28 mouse cellular contexts compared by ENCODE assay signal in the genomic region with DNA sequence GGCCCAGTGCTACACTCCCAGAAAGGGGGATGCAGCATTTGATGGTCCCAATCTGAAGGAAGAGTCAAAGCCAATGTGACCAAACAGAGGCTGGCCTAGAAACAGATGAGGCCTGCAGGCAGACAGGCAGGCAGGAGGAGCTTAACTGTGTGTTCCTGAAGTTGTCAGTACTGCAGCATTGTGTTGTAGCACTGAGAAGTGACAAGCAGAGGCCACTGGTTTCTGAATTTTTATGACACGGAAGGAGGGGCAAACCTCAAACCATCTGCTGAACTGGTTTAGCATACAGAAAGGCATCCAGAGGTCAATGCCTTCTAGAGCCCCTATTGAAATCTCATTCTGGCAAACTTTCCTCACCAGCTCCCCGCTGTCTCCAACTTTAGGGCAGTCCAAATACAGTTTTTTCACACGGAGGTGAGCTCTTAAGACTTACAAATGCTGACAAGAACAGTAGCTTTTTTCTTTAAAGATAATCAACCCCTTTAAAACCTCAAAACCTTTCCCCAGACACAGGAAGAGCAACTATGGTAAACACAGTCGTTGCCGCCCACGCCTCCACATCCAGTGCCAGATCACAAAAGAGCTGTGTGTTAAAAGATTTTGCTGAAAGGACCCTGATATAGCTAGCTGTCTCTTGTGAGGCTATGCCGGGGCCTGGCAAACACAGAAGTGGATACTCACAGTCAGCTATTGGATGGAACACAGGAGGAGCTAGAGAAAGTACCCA. TPM values are rescaled to one million over a fixed set of nuclear protein-coding genes. Genes with fewer than 3 reads are reported as not detected.
A peak's percentile ranks its signal among the peaks of the same experiment; 100 is the strongest.
DNase-seq lines count a peak whose midpoint lies in the region; ATAC-seq lines count a peak whose summit lies in the region.
"Had no signal": no experiment of that assay in that cellular context is flagged by ENCODE, and none has a peak within 500 bp of the region (broad histone marks: within the 10 kb centered on the region; RNA-seq: fewer than 3 reads in every experiment).

No protein-coding gene starts in this region.

- H3K27me3 ChIP-seq in midbrain, embryonic 15.5 days (replicated peaks): no peaks in the 10 kb centered on the region
- H3K27me3 ChIP-seq: embryonic facial prominence, embryonic 12.5 days; forebrain, embryonic 13.5 days; neural tube, embryonic 12.5 days had no signal

- H3K36me3 ChIP-seq in midbrain, embryonic 15.5 days (replicated peaks): no peaks in the 10 kb centered on the region
- H3K36me3 ChIP-seq: embryonic facial prominence, embryonic 12.5 days; G1E; midbrain, embryonic 10.5 days; neural tube, embryonic 12.5 days had no signal

- no peak overlapping the region for H3K4me3 ChIP-seq in midbrain, embryonic 15.5 days
- H3K4me3 ChIP-seq: embryonic facial prominence, embryonic 12.5 days; erythroblast, embryonic 14.5 days; forebrain, embryonic 13.5 days; midbrain, embryonic 10.5 days; neural tube, embryonic 12.5 days had no signal

- WGBS in midbrain, embryonic 15.5 days: 71% methylated on average over 7 of the region's 7 CpGs

- peak; percentile 10 for DNase-seq in lung, postnatal 25 days (ENCODE audit: low spot score)
- DNase-seq in lung, postnatal 14 days: no peak
- peak; percentile 4 for DNase-seq in R1 (ENCODE audit: low read depth, low spot score)
- peak; percentile 4 to 10 for DNase-seq in natural killer cell, adult 2 months (ENCODE audit: low spot score in 2 of 2)
- DNase-seq in kidney, postnatal 10 days: no peak
- DNase-seq in cerebellum, postnatal 25 days: no peak
- DNase-seq: adrenal gland, adult 8-10 months; cerebellum, adult 8-10 months; gastrocnemius, postnatal 25 days; heart, postnatal 36 days; kidney, adult 11 months; layer of hippocampus, postnatal 36 days; left cerebral cortex, postnatal 4 days; liver; right cerebral cortex, postnatal 4 days had no signal

- ATAC-seq in midbrain, embryonic 15.5 days (replicated peaks): no peak
- ATAC-seq: forebrain, embryonic 13.5 days; hindbrain, embryonic 16.5 days had no signal

- H3K9me3 ChIP-seq in midbrain, embryonic 15.5 days: no peaks in the 10 kb centered on the region
- H3K9me3 ChIP-seq: embryonic facial prominence, embryonic 12.5 days; forebrain, embryonic 13.5 days; G1E; midbrain, embryonic 10.5 days; neural tube, embryonic 12.5 days had no signal

- H3K27ac ChIP-seq in midbrain, embryonic 15.5 days: no peak overlapping the region
- H3K27ac ChIP-seq: embryonic facial prominence, embryonic 12.5 days; forebrain, embryonic 13.5 days; macrophage; midbrain, embryonic 10.5 days; neural tube, embryonic 12.5 days had no signal

- H3K4me2 ChIP-seq in midbrain, embryonic 15.5 days: no peak overlapping the region
- H3K4me2 ChIP-seq: embryonic facial prominence, embryonic 12.5 days; forebrain, embryonic 13.5 days; neural tube, embryonic 12.5 days had no signal

- no peaks in the 10 kb centered on the region for H3K4me1 ChIP-seq in midbrain, embryonic 15.5 days
- H3K4me1 ChIP-seq: embryonic facial prominence, embryonic 12.5 days; forebrain, embryonic 13.5 days; midbrain, embryonic 10.5 days; neural tube, embryonic 12.5 days had no signal

- H3K9ac ChIP-seq in midbrain, embryonic 15.5 days: no peak overlapping the region
- H3K9ac ChIP-seq: embryonic facial prominence, embryonic 12.5 days; forebrain, embryonic 13.5 days; neural tube, embryonic 12.5 days had no signal

RNA-seq across cellular contexts. Expression of gene Cd40lg, which starts 41.5 kb away (rescaled TPM):
- not detected in 2 replicates for polyA plus RNA-seq in midbrain, embryonic 15.5 days (2015; fragmentation: Nextera tagmentation; extraction: Ambion mirVana)
- polyA plus RNA-seq: C2C12; cortical plate, adult 2 months; embryonic facial prominence, embryonic 12.5 days; erythroblast, embryonic 14.5 days; forebrain, embryonic 13.5 days; G1E; kidney, embryonic 16.5 days; liver, embryonic 16.5 days; macrophage; midbrain, embryonic 10.5 days; neural tube, embryonic 12.5 days had no signal

Comparison
In these comparisons a context has a peak if more than half of its experiments do, and no peak if none do; other contexts are left out.
1. DNase-seq: peak in lung, postnatal 25 days (single experiment), R1 (single experiment) and natural killer cell, adult 2 months (2 of 2); none in lung, postnatal 14 days (single experiment), kidney, postnatal 10 days (single experiment) and cerebellum, postnatal 25 days (0 of 2).